Mouse (Mus musculus) neural tube, embryonic 11.5 days (tissue): ENCODE measurements at regions not wholly inside any gene's neighbourhood (a gene's known extent, or its start where the extent isn't known, plus 50 kb on each side); places are given as distances from the start of the nearest gene placed in this dataset.

ENCODE experiments used
- ATAC-seq: fragments of 200-750 bp; cut with Nextera tagmentation; 2 replicates; pipeline ENCODE4 v1.8.0; 2017; ENCODE audit warnings: moderate number of reproducible peaks, mild to moderate bottlenecking, moderate TSS enrichment, moderate library complexity; ENCODE audit not compliant: insufficient read depth, low FRiP score, low TSS enrichment
- DNase-seq: peaks from one replicate; pipeline ENCODE4 v3.0.0-alpha.2; 2015; ENCODE audit warnings: low spot score
- H3K27ac ChIP-seq: fragments of 300-500 bp; sonication (generic); 2 replicates; pipeline ENCODE4 v1.5.1; 2014; ENCODE audit warnings: low read depth, mild to moderate bottlenecking, low read length
- H3K27me3 ChIP-seq: fragments of 300-500 bp; sonication (generic); 2 replicates; pipeline ENCODE4 v1.6.1; 2014; ENCODE audit warnings: mild to moderate bottlenecking, low read length, mixed read lengths; ENCODE audit not compliant: control insufficient read depth, insufficient read depth
- H3K36me3 ChIP-seq: fragments of 300-500 bp; sonication (generic); 2 replicates; pipeline ENCODE4 v1.6.1; 2014; ENCODE audit warnings: mild to moderate bottlenecking, low read length, moderate library complexity, mixed read lengths; ENCODE audit not compliant: control insufficient read depth, insufficient read depth
- H3K4me1 ChIP-seq: fragments of 300-500 bp; sonication (generic); 2 replicates; pipeline ENCODE4 v1.6.1; 2014; ENCODE audit warnings: low read length, mixed read lengths; ENCODE audit not compliant: control insufficient read depth, insufficient read depth
- H3K4me2 ChIP-seq: fragments of 300-500 bp; sonication (generic); 2 replicates; pipeline ENCODE4 v1.6.1; 2014; ENCODE audit warnings: low read depth, mild to moderate bottlenecking, moderate library complexity
- H3K4me3 ChIP-seq: fragments of 300-500 bp; sonication (generic); 2 replicates; pipeline ENCODE4 v1.5.1; 2014; ENCODE audit warnings: low read depth, low read length
- H3K9ac ChIP-seq: fragments of 300-500 bp; sonication (generic); 2 replicates; pipeline ENCODE4 v1.6.1; 2014; ENCODE audit warnings: mild to moderate bottlenecking, low read length
- H3K9me3 ChIP-seq: fragments of 300-500 bp; sonication (generic); 2 replicates; pipeline ENCODE4 v1.6.1; 2016; ENCODE audit warnings: low read length; ENCODE audit not compliant: control insufficient read depth
- WGBS: fragments of 180-500 bp; shearing (Covaris S2); extraction: QIAGEN DNeasy Blood & Tissue Kit; methylation state at CpG from one replicate; pipeline ENCODE4 v1.1.7; 2014; 5-methylcytosine and 5-hydroxymethylcytosine counted together

DNA sequence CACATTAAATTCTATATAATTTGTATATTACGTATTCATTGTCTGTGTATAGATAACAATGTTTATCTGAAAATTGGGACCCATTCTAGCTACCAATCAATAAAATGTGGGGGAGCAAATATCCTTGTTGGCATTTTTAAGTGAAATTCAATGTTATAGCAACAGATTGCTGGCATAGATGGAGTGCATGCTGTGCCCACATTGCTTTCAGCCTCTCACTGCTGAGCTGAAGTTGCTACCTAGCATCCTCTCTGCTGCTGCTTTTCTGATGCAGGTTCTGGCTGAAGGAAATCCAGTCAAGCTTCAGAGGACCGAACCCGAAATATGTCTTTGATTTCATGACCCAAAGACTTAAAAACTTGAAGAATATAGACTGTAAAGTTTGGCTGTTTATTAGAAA lies 80.0 kb upstream of the Scel start:
- H3K4me3 ChIP-seq, result no peak overlapping the region
- H3K36me3 ChIP-seq, result no peaks in the 10 kb centered on the region
- no peak for ATAC-seq
- H3K4me2 ChIP-seq, result no peak overlapping the region
- WGBS, result 78% methylated on average over 3 of the region's 3 CpGs
- H3K9me3 ChIP-seq, result no peaks in the 10 kb centered on the region
- no peak overlapping the region for H3K27ac ChIP-seq
- no peak for DNase-seq
- H3K4me1 ChIP-seq, result no peaks in the 10 kb centered on the region
- no peak overlapping the region for H3K9ac ChIP-seq
- no peaks in the 10 kb centered on the region for H3K27me3 ChIP-seq

DNA sequence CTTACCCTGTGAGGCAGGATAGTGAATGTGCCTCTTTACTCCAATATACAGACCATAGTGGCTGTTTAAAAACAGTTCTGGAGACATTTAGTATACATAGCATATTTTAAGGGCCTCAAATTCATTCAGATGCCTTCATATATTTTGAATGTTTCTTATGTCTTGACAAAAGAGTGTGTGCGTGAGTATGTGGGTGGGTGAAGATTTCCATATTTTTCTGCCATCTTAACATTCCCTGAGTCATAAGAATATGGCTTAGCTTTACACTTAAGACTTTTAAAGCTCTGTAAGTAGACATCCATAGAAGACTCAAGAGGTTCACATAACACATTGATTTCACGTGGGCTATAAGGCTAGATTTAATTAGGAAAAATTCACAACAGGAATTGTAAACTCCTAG lies 81.3 kb upstream of the Mycbp2 start:
- no peak overlapping the region for H3K4me3 ChIP-seq
- DNase-seq, result no peak
- H3K27me3 ChIP-seq, result no peaks in the 10 kb centered on the region

DNA sequence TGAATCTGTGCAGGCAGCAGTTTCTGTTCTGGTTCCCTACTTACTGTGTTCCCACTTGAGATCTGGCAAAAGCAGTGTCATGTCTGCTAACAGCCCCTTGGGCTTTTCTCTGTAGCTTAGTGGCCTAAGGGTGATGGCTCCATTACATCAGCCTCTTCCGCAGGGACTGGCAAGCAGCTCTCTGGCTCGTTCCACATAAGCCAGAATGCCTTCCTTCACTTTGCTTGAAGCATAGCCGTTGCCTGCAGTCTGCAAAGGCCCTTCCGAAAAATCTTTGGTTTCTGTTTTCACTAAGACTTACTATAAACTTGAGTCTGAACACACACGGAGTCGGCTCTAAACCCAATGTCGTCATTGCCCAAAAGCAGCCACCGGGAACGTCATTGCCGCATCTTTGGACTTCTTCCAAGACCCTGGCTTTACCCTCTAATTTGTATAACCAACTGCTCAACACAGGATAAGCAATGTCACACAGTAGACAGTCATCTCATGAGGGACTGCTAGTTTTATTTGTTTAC lies 74.8 kb upstream of the Mycbp2 start:
- Histone ChIP-seq H3K4me3 (no peak overlapping the region), H3K27ac (no peak overlapping the region), H3K4me2 (no peak overlapping the region), H3K27me3 (no peaks in the 10 kb centered on the region), H3K9ac (no peak overlapping the region), H3K9me3 (no peaks in the 10 kb centered on the region), H3K36me3 (no peaks in the 10 kb centered on the region), H3K4me1 (peaks cover 3% of the 10 kb centered on the region; the same call in 1 of the 2 replicates)
- DNase-seq (no peak), ATAC-seq (no peak)
- 88% methylated on average over 10 of the region's 10 CpGs for WGBS

More for the DNA sequence above, 81.3 kb upstream of the Mycbp2 start:
- H3K36me3 ChIP-seq, result no peaks in the 10 kb centered on the region
- no peaks in the 10 kb centered on the region for H3K9me3 ChIP-seq
- H3K9ac ChIP-seq, result no peak overlapping the region
- H3K4me1 ChIP-seq, result no peaks in the 10 kb centered on the region
- no peak for ATAC-seq
- no peak overlapping the region for H3K4me2 ChIP-seq
- H3K27ac ChIP-seq, result no peak overlapping the region
- 91% methylated on average over 2 of the region's 2 CpGs for WGBS

DNA sequence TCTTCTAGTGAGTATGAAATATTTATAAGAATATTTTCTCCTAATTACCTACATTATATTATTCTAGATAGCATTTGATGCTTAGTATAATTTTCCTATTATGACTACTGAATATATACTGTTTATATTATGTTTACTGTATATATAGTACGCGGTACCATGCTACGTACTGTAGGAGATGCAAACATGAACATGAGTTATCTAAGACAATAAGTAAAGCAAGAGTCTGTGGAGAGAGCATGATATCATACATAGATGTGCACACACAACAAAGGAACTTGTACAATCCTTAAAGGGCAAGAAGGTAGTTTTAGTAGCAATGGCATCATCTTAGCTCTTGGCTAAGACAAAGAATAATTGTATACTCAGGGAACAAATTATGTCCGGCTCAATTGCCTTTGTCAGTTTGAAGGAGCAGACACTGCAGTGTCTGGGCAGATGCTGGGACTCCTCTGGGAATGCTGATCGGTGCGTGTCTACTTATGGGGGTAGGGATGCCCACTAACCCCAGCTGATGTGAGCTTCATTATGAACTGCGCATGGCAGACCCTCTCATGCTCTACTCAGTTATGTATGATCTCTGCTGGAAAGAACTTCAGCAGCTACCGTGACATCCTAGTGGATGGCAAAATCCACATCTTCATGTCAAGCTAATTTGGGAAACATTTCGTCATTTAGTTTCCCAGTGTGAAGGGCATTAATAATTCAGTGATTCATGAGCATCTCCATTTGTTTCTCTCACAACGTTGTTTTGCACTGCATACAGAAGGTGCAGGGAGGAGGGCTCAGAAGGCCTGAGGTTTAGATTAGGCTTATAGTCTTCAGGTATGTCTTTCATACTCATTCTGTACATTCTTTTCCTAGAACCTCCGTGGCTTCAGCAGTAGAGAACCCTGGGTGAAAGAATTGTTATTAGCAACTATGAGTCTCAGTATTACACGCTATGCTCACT lies 70.8 kb upstream of the Mycbp2 start:
- H3K4me3 ChIP-seq, result no peak overlapping the region
- no peak overlapping the region for H3K27ac ChIP-seq
- no peaks in the 10 kb centered on the region for H3K36me3 ChIP-seq

DNA sequence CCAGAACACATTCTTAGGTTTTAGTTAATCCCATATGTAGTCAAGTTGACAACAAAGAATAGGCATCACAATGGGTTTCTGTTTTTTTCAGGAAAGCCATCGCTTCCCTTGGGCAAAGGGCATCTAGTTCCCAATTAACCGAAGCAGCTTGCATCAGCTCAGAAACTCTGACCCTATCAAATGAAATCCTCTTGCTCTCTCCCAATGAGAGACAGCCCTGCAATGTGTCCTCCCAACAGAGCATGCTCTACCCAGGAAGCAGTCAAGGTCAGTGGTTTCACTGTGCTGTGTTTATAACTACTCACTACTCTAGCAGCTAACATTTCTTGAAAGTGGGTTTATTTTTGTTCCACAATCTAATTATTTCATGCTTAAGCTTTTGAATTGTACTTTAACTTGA lies 58.0 kb upstream of the Mycbp2 start:
- DNase-seq (no peak), ATAC-seq (no peak)
- no peak overlapping the region for H3K27ac ChIP-seq
- H3K27me3 ChIP-seq, result no peaks in the 10 kb centered on the region
- no peak overlapping the region for H3K4me3 ChIP-seq
- no peaks in the 10 kb centered on the region for H3K9me3 ChIP-seq
- no peak overlapping the region for H3K9ac ChIP-seq
- H3K4me2 ChIP-seq, result no peak overlapping the region
- 87% methylated on average over 2 of the region's 2 CpGs for WGBS
- H3K36me3 ChIP-seq, result no peaks in the 10 kb centered on the region
- H3K4me1 ChIP-seq, result no peaks in the 10 kb centered on the region

More for the DNA sequence above, 70.8 kb upstream of the Mycbp2 start:
- no peak overlapping the region for H3K4me2 ChIP-seq
- DNase-seq, result peak; percentile 42
- no peaks in the 10 kb centered on the region for H3K9me3 ChIP-seq
- H3K9ac ChIP-seq, result no peak overlapping the region
- no peaks in the 10 kb centered on the region for H3K27me3 ChIP-seq
- ATAC-seq, result peak; percentile 88
- 73% methylated on average over 12 of the region's 12 CpGs for WGBS
- peaks cover 3% of the 10 kb centered on the region; the same call in 1 of the 2 replicates for H3K4me1 ChIP-seq

DNA sequence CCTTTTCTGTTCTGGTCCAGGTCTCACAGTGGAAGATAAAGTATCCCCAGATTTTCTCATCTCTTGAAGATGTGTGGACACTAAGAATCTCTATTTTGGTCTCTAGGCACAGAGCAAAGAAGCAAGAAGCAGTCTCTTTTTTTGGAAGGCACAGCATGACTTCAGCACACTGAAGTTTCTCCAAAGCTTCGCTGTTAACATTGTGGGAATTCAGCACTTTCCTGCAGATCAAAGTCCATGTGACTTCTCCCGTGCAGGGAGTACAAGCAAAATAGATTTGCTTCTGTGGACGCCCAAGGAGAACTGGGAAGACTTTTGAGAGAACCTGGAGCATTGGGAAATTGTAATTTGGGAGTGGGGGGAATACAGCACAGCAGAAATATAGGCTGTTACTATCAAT lies 56.4 kb upstream of the Mycbp2 start:
- no peak for ATAC-seq
- no peaks in the 10 kb centered on the region for H3K9me3 ChIP-seq

DNA sequence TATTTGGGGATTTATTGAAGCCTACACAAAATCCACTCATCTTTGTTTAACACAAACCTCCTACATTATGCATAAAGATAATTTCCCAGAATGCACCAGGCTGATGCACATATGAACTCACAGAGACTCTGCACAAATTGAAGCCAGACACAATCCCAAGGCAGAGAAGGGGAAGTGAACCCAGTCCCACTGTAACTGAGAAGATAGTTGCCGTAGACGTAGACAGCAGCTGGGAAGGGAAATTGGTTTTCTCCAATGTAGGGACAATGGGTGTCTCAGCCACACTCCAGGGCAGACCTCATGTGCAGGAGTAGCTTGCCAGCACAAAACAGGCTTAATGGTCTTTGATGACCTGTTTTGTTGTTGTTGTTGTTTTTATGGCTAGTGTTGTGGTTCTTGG lies 55.4 kb upstream of the Mycbp2 start:
- H3K9me3 ChIP-seq, result no peaks in the 10 kb centered on the region
- H3K4me3 ChIP-seq, result no peak overlapping the region
- H3K36me3 ChIP-seq, result no peaks in the 10 kb centered on the region
- H3K27ac ChIP-seq, result no peak overlapping the region
- H3K27me3 ChIP-seq, result no peaks in the 10 kb centered on the region
- H3K9ac ChIP-seq, result no peak overlapping the region
- 75% methylated on average over 2 of the region's 2 CpGs for WGBS
- no peak for ATAC-seq
- H3K4me1 ChIP-seq, result no peaks in the 10 kb centered on the region
- H3K4me2 ChIP-seq, result no peak overlapping the region
- DNase-seq, result no peak

More for the DNA sequence above, 56.4 kb upstream of the Mycbp2 start:
- Histone ChIP-seq H3K4me2 (no peak overlapping the region), H3K4me3 (no peak overlapping the region), H3K4me1 (no peaks in the 10 kb centered on the region), H3K27me3 (no peaks in the 10 kb centered on the region), H3K27ac (no peak overlapping the region), H3K9ac (no peak overlapping the region), H3K36me3 (no peaks in the 10 kb centered on the region)
- 81% methylated on average over 3 of the region's 3 CpGs for WGBS
- DNase-seq, result no peak

- Histone ChIP-seq H3K27me3 (no peaks in the 10 kb centered on the region), H3K4me3 (no peak overlapping the region), H3K4me1 (no peaks in the 10 kb centered on the region), H3K9ac (no peak overlapping the region), H3K27ac (no peak overlapping the region), H3K4me2 (no peak overlapping the region), H3K36me3 (no peaks in the 10 kb centered on the region), H3K9me3 (no peaks in the 10 kb centered on the region)
- ATAC-seq (no peak), DNase-seq (no peak)
- WGBS, result 96% methylated on average over 2 of the region's 2 CpGs
These were observed 54.7 kb upstream of the Mycbp2 start for GRCm38 (mm10) chr14:103401280-103401679.

- H3K36me3 ChIP-seq, result no peaks in the 10 kb centered on the region
- no peaks in the 10 kb centered on the region for H3K4me1 ChIP-seq
- no peaks in the 10 kb centered on the region for H3K27me3 ChIP-seq
- no peak overlapping the region for H3K9ac ChIP-seq
- no peaks in the 10 kb centered on the region for H3K9me3 ChIP-seq
- DNase-seq (no peak), ATAC-seq (no peak)
- H3K4me2 ChIP-seq, result no peak overlapping the region
- no peak overlapping the region for H3K27ac ChIP-seq
- no peak overlapping the region for H3K4me3 ChIP-seq
- 78% methylated on average over 1 of the region's 1 CpGs for WGBS
These were observed 51.8 kb upstream of the Mycbp2 start for GRCm38 (mm10) chr14:103398401-103398800.
